10 mouse cellular contexts compared by ENCODE assay signal in the genomic region with DNA sequence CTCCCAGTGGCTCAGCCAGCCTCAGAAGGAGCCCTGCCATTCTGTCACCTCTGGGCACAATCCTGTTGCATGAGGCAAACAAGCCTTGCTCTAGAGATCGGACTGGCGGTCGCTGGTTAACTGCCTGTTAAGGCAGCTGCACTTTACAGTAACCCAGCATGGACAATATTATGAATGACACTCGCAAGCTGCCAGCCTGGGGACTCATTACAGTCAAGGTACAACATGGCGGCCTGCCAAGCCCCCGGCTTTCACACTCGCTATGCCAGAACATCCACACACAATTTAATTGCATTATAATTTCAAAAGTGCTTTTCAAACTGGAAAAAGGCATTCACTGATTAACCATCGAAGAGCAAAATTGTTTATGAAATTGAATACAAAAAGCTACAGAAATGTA.
A peak's percentile ranks its signal among the peaks of the same experiment; 100 is the strongest.
DNase-seq lines count a peak whose midpoint lies in the region; ATAC-seq and TF ChIP-seq lines count a peak whose summit lies in the region.
"Had no signal": no experiment of that assay in that cellular context is flagged by ENCODE, and none has a peak within 500 bp of the region (broad histone marks: within the 10 kb centered on the region; RNA-seq: fewer than 3 reads in every experiment).

No protein-coding gene starts in this region.

- H3K9me3 ChIP-seq in heart, postnatal 0 days (replicated peaks; ENCODE audit: control insufficient read depth, low read length) = no peaks in the 10 kb centered on the region
- no peaks in the 10 kb centered on the region for H3K9me3 ChIP-seq in CH12.LX (replicated peaks; ENCODE audit: low read length)
- no peaks in the 10 kb centered on the region for H3K9me3 ChIP-seq in hindbrain, embryonic 12.5 days (replicated peaks)
- H3K9me3 ChIP-seq in intestine, postnatal 0 days (ENCODE audit: control insufficient read depth) = no peaks in the 10 kb centered on the region

- no peak overlapping the region for H3K9ac ChIP-seq in heart, postnatal 0 days (replicated peaks; ENCODE audit: low read depth, low read length)
- no peak overlapping the region for H3K9ac ChIP-seq in CH12.LX (ENCODE audit: insufficient read depth, low read depth)
- no peak overlapping the region for H3K9ac ChIP-seq in hindbrain, embryonic 12.5 days
- H3K9ac ChIP-seq in intestine, postnatal 0 days (ENCODE audit: low read depth, low read length) = no peak overlapping the region

- peaks cover 37% of the 10 kb centered on the region for H3K4me1 ChIP-seq in heart, postnatal 0 days (ENCODE audit: control insufficient read depth, insufficient read depth)
- H3K4me1 ChIP-seq in CH12.LX (ENCODE audit: control insufficient read depth in 1 of 2, insufficient read depth in 2 of 2) = peaks cover 16 to 60% of the 10 kb centered on the region in 2 experiments
- H3K4me1 ChIP-seq in hindbrain, embryonic 12.5 days = peaks cover 93% of the 10 kb centered on the region
- H3K4me1 ChIP-seq in intestine, postnatal 0 days (replicated peaks; ENCODE audit: control insufficient read depth, insufficient read depth, low read length) = no peaks in the 10 kb centered on the region

- no peaks in the 10 kb centered on the region for H3K79me2 ChIP-seq in CH12.LX (replicated peaks; ENCODE audit: control insufficient read depth, extremely low read depth, insufficient read depth, poor library complexity, severe bottlenecking)

- 45% methylated on average over 8 of the region's 8 CpGs for WGBS in heart, postnatal 0 days
- WGBS in hindbrain, embryonic 12.5 days = 56% methylated on average over 8 of the region's 8 CpGs
- 85% methylated on average over 8 of the region's 8 CpGs for WGBS in intestine, postnatal 0 days

- 0 out of 2 replicates have a peak overlapping the region, but pooled peaks have one; percentile 28 for H3K27ac ChIP-seq in heart, postnatal 0 days (ENCODE audit: low read depth)
- H3K27ac ChIP-seq in CH12.LX (ENCODE audit: insufficient read depth, low read depth) = 0 out of 2 replicates have a peak overlapping the region, but pooled peaks have one; percentile 24
- H3K27ac ChIP-seq in hindbrain, embryonic 12.5 days = peak overlapping the region; percentile 80
- no peak overlapping the region for H3K27ac ChIP-seq in intestine, postnatal 0 days (ENCODE audit: low read depth, low read length)

- TF ChIP-seq CTCF in heart, postnatal 0 days (IDR thresholded peaks at IDR 0.05; ENCODE audit: low read depth) = no peak
- TF ChIP-seq CTCF in CH12.LX (conservative IDR thresholded peaks at IDR 0.05 in 1 of 2, IDR thresholded peaks at IDR 0.05 in 1 of 2; ENCODE audit: low read depth in 2 of 2, low read length in 2 of 2) = no peak
- no peak for TF ChIP-seq CTCF in intestine, postnatal 0 days (IDR thresholded peaks at IDR 0.05; ENCODE audit: low read depth)

- peaks cover 9% of the 10 kb centered on the region for H3K36me3 ChIP-seq in heart, postnatal 0 days (replicated peaks; ENCODE audit: control insufficient read depth, insufficient read depth, low read length)
- H3K36me3 ChIP-seq in CH12.LX (replicated peaks in 1 of 2; ENCODE audit: control insufficient read depth in 1 of 2, insufficient read depth in 1 of 2, low read length in 1 of 2) = peaks cover 5 to 69% of the 10 kb centered on the region in 2 experiments
- 0 out of 2 replicates have a peak, but pooled peaks cover 5% of the 10 kb centered on the region for H3K36me3 ChIP-seq in hindbrain, embryonic 12.5 days
- peaks cover 4% of the 10 kb centered on the region; the same call in 1 of the 2 replicates for H3K36me3 ChIP-seq in intestine, postnatal 0 days (ENCODE audit: control insufficient read depth, insufficient read depth)

- TF ChIP-seq POLR2A in CH12.LX (IDR thresholded peaks at IDR 0.05; ENCODE audit: low read depth, low read length) = no peak

- no peaks in the 10 kb centered on the region for H3K27me3 ChIP-seq in heart, postnatal 0 days (ENCODE audit: control insufficient read depth, insufficient read depth, low read length)
- no peaks in the 10 kb centered on the region for H3K27me3 ChIP-seq in CH12.LX (replicated peaks)
- H3K27me3 ChIP-seq in hindbrain, embryonic 12.5 days = no peaks in the 10 kb centered on the region
- H3K27me3 ChIP-seq in intestine, postnatal 0 days (replicated peaks; ENCODE audit: control insufficient read depth, insufficient read depth, low read length) = no peaks in the 10 kb centered on the region

- no peak for ATAC-seq in heart, postnatal 0 days (ENCODE audit: insufficient read depth, low read depth)
- ATAC-seq in hindbrain, embryonic 12.5 days (ENCODE audit: low FRiP score) = no peak
- no peak for ATAC-seq in intestine, postnatal 0 days

- no peak overlapping the region for H3K4me2 ChIP-seq in heart, postnatal 0 days (ENCODE audit: low read depth, low read length)
- no peak overlapping the region for H3K4me2 ChIP-seq in CH12.LX (ENCODE audit: insufficient read depth, low read depth, poor library complexity, severe bottlenecking)
- no peak overlapping the region for H3K4me2 ChIP-seq in hindbrain, embryonic 12.5 days (replicated peaks)
- no peak overlapping the region for H3K4me2 ChIP-seq in intestine, postnatal 0 days (replicated peaks; ENCODE audit: low read depth)

- TF ChIP-seq RAD21 in CH12.LX (IDR thresholded peaks at IDR 0.05; ENCODE audit: low read depth, low read length) = no peak

- in situ Hi-C loops in CH12.LX (cut with MboI; ENCODE audit: low pct_ligation_motif_present, low pct_unique_long_range_greater_than_20kb, low sequenced_read_pairs) = no loop called here

- TF ChIP-seq EP300 in heart, postnatal 0 days (IDR thresholded peaks at IDR 0.05; ENCODE audit: low read depth) = no peak
- no peak for TF ChIP-seq EP300 in CH12.LX (IDR thresholded peaks at IDR 0.05; ENCODE audit: low read length)

- dilution Hi-C loops in CH12.LX (cut with MboI; ENCODE audit: extremely low pct_ligation_motif_present, extremely low pct_unique_long_range_greater_than_20kb, low sequenced_read_pairs) = no loop called here

- no peak for DNase-seq in heart, postnatal 0 days (ENCODE audit: low spot score)
- no peak for DNase-seq in heart, adult 18-20 months
- DNase-seq in CH12.LX (ENCODE audit: extremely low read depth) = no peak
- DNase-seq in cerebellum, adult 8-10 months = peak; percentile 25
- DNase-seq in spleen, adult 18-20 months = no peak
- DNase-seq in left cerebral cortex, adult 11 months (ENCODE audit: low spot score) = no peak
- DNase-seq: heart, postnatal 14 days; kidney, postnatal 4 days had no signal

- H3K4me3 ChIP-seq in heart, postnatal 0 days (ENCODE audit: low read depth, low read length) = no peak overlapping the region
- H3K4me3 ChIP-seq in CH12.LX (replicated peaks in 1 of 3; ENCODE audit: low read depth in 2 of 3, low read length in 2 of 3, poor library complexity in 1 of 3) = no peak overlapping the region
- H3K4me3 ChIP-seq in hindbrain, embryonic 12.5 days = no peak overlapping the region
- no peak overlapping the region for H3K4me3 ChIP-seq in intestine, postnatal 0 days (ENCODE audit: low read depth, low read length)

TF ChIP-seq in CH12.LX, 34 proteins besides CTCF, POLR2A, EP300 and RAD21:
- no peak for TF ChIP-seq BHLHE40 (IDR thresholded peaks at IDR 0.05; ENCODE audit: low read depth, low read length)
